Mouse (Mus musculus) heart, embryonic 14.5 days (tissue): ENCODE data around the gene Slc7a11. TPM values are rescaled to one million over a fixed set of nuclear protein-coding genes. Genes with fewer than 3 reads are reported as not detected.

ENCODE experiments used
- ATAC-seq: fragments of 200-750 bp; cut with Nextera tagmentation; 2 replicates; pipeline ENCODE4 v1.8.0; 2017; ENCODE audit warnings: low read depth, moderate TSS enrichment; ENCODE audit not compliant: insufficient number of reproducible peaks, insufficient read depth, low FRiP score
- H3K27ac ChIP-seq, 2 experiments: fragments of 200-500 bp in 1 of 2; fragments of 300-500 bp in 1 of 2; sonication (generic) in 1 of 2; replicated peaks in 1 of 2; 2 replicates each; pipeline ENCODE4 v1.5.1; 2012 to 2014; ENCODE audit warnings: low read depth in 2 of 2, low read length in 2 of 2, control low read depth in 1 of 2, mild to moderate bottlenecking in 1 of 2, mixed read lengths in 1 of 2; ENCODE audit not compliant: control insufficient read depth in 1 of 2, insufficient read depth in 1 of 2
- H3K27me3 ChIP-seq: fragments of 300-500 bp; sonication (generic); 2 replicates; pipeline ENCODE4 v1.6.1; 2014; ENCODE audit warnings: mild to moderate bottlenecking, low read length, control low read depth; ENCODE audit not compliant: control insufficient read depth, insufficient read depth
- H3K36me3 ChIP-seq: fragments of 300-500 bp; sonication (generic); 2 replicates; pipeline ENCODE4 v1.6.1; 2014; ENCODE audit warnings: mild to moderate bottlenecking, control low read depth, low read length, mixed read lengths; ENCODE audit not compliant: control insufficient read depth, insufficient read depth
- H3K4me1 ChIP-seq, 2 experiments: fragments of 200-500 bp in 1 of 2; fragments of 300-500 bp in 1 of 2; sonication (generic) in 1 of 2; 2 replicates each; pipeline ENCODE4 v1.6.1; 2012 to 2014; ENCODE audit warnings: low read length in 2 of 2, control low read depth in 1 of 2, mixed read lengths in 1 of 2; ENCODE audit not compliant: control insufficient read depth in 2 of 2, insufficient read depth in 2 of 2
- H3K4me2 ChIP-seq: fragments of 300-500 bp; sonication (generic); 2 replicates; pipeline ENCODE4 v1.6.1; 2014; ENCODE audit warnings: mild to moderate bottlenecking, low read length
- H3K4me3 ChIP-seq, 2 experiments: fragments of 200-500 bp in 1 of 2; fragments of 300-500 bp in 1 of 2; sonication (generic) in 1 of 2; 2 replicates each; pipeline ENCODE4 v1.5.1; 2012 to 2014; ENCODE audit warnings: low read length in 2 of 2, mild to moderate bottlenecking in 2 of 2, control low read depth in 1 of 2, low read depth in 1 of 2, moderate library complexity in 1 of 2; ENCODE audit not compliant: control insufficient read depth in 1 of 2, insufficient read depth in 1 of 2
- H3K9ac ChIP-seq: fragments of 300-500 bp; sonication (generic); 2 replicates; pipeline ENCODE4 v1.6.1; 2014; ENCODE audit warnings: mild to moderate bottlenecking, low read length
- H3K9me3 ChIP-seq: fragments of 300-500 bp; sonication (generic); 2 replicates; pipeline ENCODE4 v1.6.1; 2016; ENCODE audit warnings: low read length, control low read depth; ENCODE audit not compliant: control insufficient read depth
- WGBS: fragments of 180-500 bp; shearing (Covaris S2); extraction: QIAGEN DNeasy Blood & Tissue Kit; methylation state at CpG from one replicate; pipeline ENCODE4 v1.1.7; 2014; 5-methylcytosine and 5-hydroxymethylcytosine counted together
- polyA plus RNA-seq: library from polyadenylated mRNA; unstranded; fragments of >200 nt; fragmentation: Nextera tagmentation; extraction: Ambion mirVana; gene quantifications from 2 replicates; pipeline ENCODE4 v1.2.1, GENCODE M21; 2014

Slc7a11 gene
- polyA plus RNA-seq, 1 experiment from 2014 or later: 0.16 TPM

DNA sequence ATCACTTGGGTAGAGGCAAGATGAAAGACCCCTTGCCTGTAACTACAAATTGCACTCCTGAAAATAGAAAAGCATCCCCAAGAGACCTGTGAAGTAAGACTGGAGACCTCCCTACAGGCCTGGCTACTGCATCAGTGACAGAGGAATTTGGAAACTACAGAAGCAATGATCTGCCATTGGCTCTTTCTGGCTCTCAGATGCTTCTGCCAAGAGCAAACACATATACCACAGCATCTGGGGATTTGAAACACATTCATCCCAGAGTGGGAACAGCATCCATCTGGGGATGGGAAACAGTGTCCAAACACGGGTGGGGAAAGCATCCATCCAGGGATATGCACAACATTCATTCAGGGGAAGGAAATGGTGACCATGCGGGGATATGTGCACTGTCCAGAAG lies 313.1 kb downstream of the Slc7a11 start:
- H3K4me1 ChIP-seq: no peaks in the 10 kb centered on the region
- H3K27ac ChIP-seq: no peak overlapping the region
- no peak overlapping the region for H3K9ac ChIP-seq
- WGBS: 79% methylated on average over 2 of the region's 2 CpGs
- no peaks in the 10 kb centered on the region for H3K27me3 ChIP-seq
- no peak for ATAC-seq
- no peak overlapping the region for H3K4me2 ChIP-seq
- H3K36me3 ChIP-seq: no peaks in the 10 kb centered on the region
- H3K4me3 ChIP-seq: no peak overlapping the region
- no peaks in the 10 kb centered on the region for H3K9me3 ChIP-seq

DNA sequence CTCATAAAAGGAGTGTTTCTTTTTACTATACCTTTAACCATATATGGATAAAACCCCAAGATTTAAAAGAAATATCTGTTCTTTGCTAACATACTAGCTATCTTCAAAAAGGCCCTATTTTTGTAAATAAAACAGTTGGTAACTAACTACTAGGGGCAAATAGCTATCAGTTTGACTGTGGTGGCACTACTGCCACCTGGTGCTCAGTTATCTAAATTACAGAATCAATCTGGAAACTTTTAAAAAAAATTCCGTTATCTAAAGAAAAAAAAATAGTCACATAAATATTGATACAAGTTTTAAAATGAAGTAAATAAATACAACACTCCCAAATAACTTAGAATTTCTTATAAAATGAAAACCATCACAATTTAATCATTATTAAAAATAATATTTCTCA lies 322.4 kb downstream of the Slc7a11 start:
- Histone ChIP-seq H3K36me3 (no peaks in the 10 kb centered on the region), H3K27me3 (no peaks in the 10 kb centered on the region), H3K9me3 (no peaks in the 10 kb centered on the region), H3K27ac (no peak overlapping the region), H3K4me3 (no peak overlapping the region), H3K4me2 (no peak overlapping the region), H3K4me1 (no peaks in the 10 kb centered on the region), H3K9ac (no peak overlapping the region)
- 66% methylated on average over 1 of the region's 1 CpGs for WGBS
- no peak for ATAC-seq

DNA sequence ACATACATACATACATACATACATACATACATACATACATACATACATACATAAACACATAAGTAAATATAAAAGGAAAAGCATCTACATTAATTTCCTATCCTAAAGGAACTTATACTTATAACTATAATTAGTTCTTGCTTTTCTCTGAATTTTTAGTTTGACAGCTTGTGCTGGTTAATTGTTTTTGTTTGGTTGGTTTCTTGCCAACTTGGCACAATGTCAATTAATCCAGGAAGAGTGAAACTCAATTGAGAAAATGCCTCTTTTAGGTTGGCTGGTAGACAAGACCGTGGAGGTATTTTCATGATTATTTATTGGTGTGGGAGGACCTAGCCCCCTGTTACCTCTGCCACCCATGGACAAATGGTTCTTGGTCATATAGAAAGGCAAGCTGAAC lies 327.1 kb downstream of the Slc7a11 start:
- H3K9me3 ChIP-seq: no peaks in the 10 kb centered on the region
- no peak overlapping the region for H3K4me2 ChIP-seq
- no peak overlapping the region for H3K27ac ChIP-seq
- no peak overlapping the region for H3K9ac ChIP-seq
- no peak for ATAC-seq
- no peaks in the 10 kb centered on the region for H3K4me1 ChIP-seq
- no peaks in the 10 kb centered on the region for H3K36me3 ChIP-seq
- no peaks in the 10 kb centered on the region for H3K27me3 ChIP-seq
- H3K4me3 ChIP-seq: no peak overlapping the region
- WGBS: 66% methylated on average over 1 of the region's 1 CpGs

GRCm38 (mm10) chr3:50105509-50105908 lies 337.9 kb downstream of the Slc7a11 start:
- WGBS: 82% methylated on average over 6 of the region's 6 CpGs

DNA sequence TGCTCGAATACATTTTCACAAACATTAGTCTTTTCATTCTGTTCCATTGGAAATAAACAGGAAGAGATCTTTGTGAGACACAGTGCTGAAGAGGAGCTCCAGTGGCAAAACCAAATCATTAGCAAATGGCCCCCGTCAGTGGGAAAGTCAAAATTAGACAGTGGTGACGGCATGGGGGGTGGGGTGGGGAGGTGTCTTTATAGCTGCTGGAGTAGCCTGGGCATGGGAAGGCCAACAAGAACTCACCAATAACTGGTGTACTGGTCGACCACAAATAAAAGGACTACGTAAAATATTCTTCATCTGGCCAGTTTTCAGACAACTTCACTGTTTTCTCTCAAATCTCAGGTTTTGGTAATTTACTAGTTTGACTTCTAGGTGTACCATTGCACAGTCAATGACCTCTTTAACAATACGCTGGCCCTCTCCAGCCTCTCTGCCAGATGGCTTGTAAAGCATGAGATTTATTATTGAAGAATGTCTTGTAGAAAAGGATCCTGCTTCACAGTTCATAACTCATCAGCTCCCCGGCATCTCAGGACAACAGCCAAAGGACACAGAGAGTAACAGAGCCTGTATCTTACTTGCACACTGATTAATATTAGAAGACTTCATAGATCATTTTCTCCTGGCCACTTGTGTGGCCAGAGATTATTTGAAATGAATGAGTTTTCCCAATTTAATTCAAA lies 348.9 kb downstream of the Slc7a11 start:
- WGBS: 80% methylated on average over 7 of the region's 7 CpGs
- no peak for ATAC-seq
- H3K4me1 ChIP-seq: no peaks in the 10 kb centered on the region
- H3K4me2 ChIP-seq: no peak overlapping the region
- H3K27me3 ChIP-seq: no peaks in the 10 kb centered on the region
- no peak overlapping the region for H3K4me3 ChIP-seq
- H3K9ac ChIP-seq: no peak overlapping the region
- H3K36me3 ChIP-seq: no peaks in the 10 kb centered on the region
- H3K9me3 ChIP-seq: no peaks in the 10 kb centered on the region
- no peak overlapping the region for H3K27ac ChIP-seq

More at GRCm38 (mm10) chr3:50105509-50105908, 337.9 kb downstream of the Slc7a11 start:
- Histone ChIP-seq H3K4me3 (no peak overlapping the region), H3K4me1 (no peaks in the 10 kb centered on the region), H3K9ac (no peak overlapping the region), H3K9me3 (no peaks in the 10 kb centered on the region), H3K36me3 (no peaks in the 10 kb centered on the region), H3K4me2 (no peak overlapping the region), H3K27me3 (no peaks in the 10 kb centered on the region), H3K27ac (no peak overlapping the region)
- ATAC-seq: no peak

GRCm38 (mm10) chr3:50076979-50077378 lies 366.4 kb downstream of the Slc7a11 start:
- 19% methylated on average over 7 of the region's 7 CpGs for WGBS
- Histone ChIP-seq H3K4me2 (no peak overlapping the region), H3K4me1 (no peaks in the 10 kb centered on the region), H3K9me3 (no peaks in the 10 kb centered on the region), H3K4me3 (no peak overlapping the region), H3K27me3 (no peaks in the 10 kb centered on the region), H3K9ac (no peak overlapping the region), H3K36me3 (no peaks in the 10 kb centered on the region), H3K27ac (no peak overlapping the region)
- ATAC-seq: no peak

- Histone ChIP-seq H3K4me1 (no peaks in the 10 kb centered on the region), H3K36me3 (no peaks in the 10 kb centered on the region), H3K4me2 (no peak overlapping the region), H3K9ac (no peak overlapping the region), H3K4me3 (no peak overlapping the region), H3K27ac (no peak overlapping the region), H3K27me3 (no peaks in the 10 kb centered on the region), H3K9me3 (no peaks in the 10 kb centered on the region)
- ATAC-seq: no peak
- 87% methylated on average over 4 of the region's 4 CpGs for WGBS
Observed at GRCm38 (mm10) chr3:50063396-50063795, 380.0 kb downstream of the Slc7a11 start.

GRCm38 (mm10) chr3:50044666-50045065 lies 398.7 kb downstream of the Slc7a11 start:
- Histone ChIP-seq H3K4me3 (no peak overlapping the region), H3K9ac (no peak overlapping the region), H3K4me1 (no peaks in the 10 kb centered on the region), H3K9me3 (no peaks in the 10 kb centered on the region), H3K36me3 (no peaks in the 10 kb centered on the region), H3K4me2 (no peak overlapping the region), H3K27ac (no peak overlapping the region), H3K27me3 (no peaks in the 10 kb centered on the region)
- WGBS: 70% methylated on average over 5 of the region's 5 CpGs
- no peak for ATAC-seq
